Mouse (Mus musculus) kidney, postnatal 10 days (tissue): ENCODE data around the gene Fbxo21.

Source experiments
- DNase-seq: peaks from one replicate; pipeline ENCODE4 v3.0.0; 2021; ENCODE audit warnings: mixed read lengths

Fbxo21 gene

GRCm38 (mm10) chr5:117980921-117981320, 4.4 kb downstream of the Fbxo21 start:
- DNase-seq = no peak

- DNase-seq = no peak
Measured at GRCm38 (mm10) chr5:117981943-117982342, 5.4 kb downstream of the Fbxo21 start.

- no peak for DNase-seq
Measured at GRCm38 (mm10) chr5:117986327-117986726, 9.8 kb downstream of the Fbxo21 start.

GRCm38 (mm10) chr5:117987891-117988290, 11.4 kb downstream of the Fbxo21 start:
- no peak for DNase-seq

- DNase-seq = no peak
Measured at GRCm38 (mm10) chr5:117988367-117988766, 11.8 kb downstream of the Fbxo21 start.

GRCm38 (mm10) chr5:117989773-117990172, 13.2 kb downstream of the Fbxo21 start:
- DNase-seq = no peak

GRCm38 (mm10) chr5:117990957-117991356, 14.4 kb downstream of the Fbxo21 start:
- DNase-seq = no peak

- no peak for DNase-seq
Measured at GRCm38 (mm10) chr5:117993550-117993949, 17.0 kb downstream of the Fbxo21 start.

- DNase-seq = peak; percentile 48
Measured at GRCm38 (mm10) chr5:117995372-117995901, 18.9 kb downstream of the Fbxo21 start.

- DNase-seq = no peak
Measured at GRCm38 (mm10) chr5:117995911-117996310, 19.4 kb downstream of the Fbxo21 start.

GRCm38 (mm10) chr5:117996581-117996980, 20.1 kb downstream of the Fbxo21 start:
- no peak for DNase-seq

GRCm38 (mm10) chr5:117997434-117997970, 21.0 kb downstream of the Fbxo21 start:
- DNase-seq = peak; percentile 26

- no peak for DNase-seq
Measured at GRCm38 (mm10) chr5:117999061-117999460, 22.5 kb downstream of the Fbxo21 start.

- no peak for DNase-seq
Measured at GRCm38 (mm10) chr5:117999584-117999983, 23.1 kb downstream of the Fbxo21 start.

GRCm38 (mm10) chr5:118002059-118002458, 25.5 kb downstream of the Fbxo21 start:
- DNase-seq = peak; percentile 86

- DNase-seq = peak; percentile 82
Measured at GRCm38 (mm10) chr5:118004619-118005018, 28.1 kb downstream of the Fbxo21 start.

- no peak for DNase-seq
Measured at GRCm38 (mm10) chr5:118005728-118006127, 29.2 kb downstream of the Fbxo21 start.

GRCm38 (mm10) chr5:118008344-118008743, 31.8 kb downstream of the Fbxo21 start:
- no peak for DNase-seq

GRCm38 (mm10) chr5:118010872-118011271, 34.3 kb downstream of the Fbxo21 start:
- no peak for DNase-seq

- no peak for DNase-seq
Measured at GRCm38 (mm10) chr5:118011796-118012195, 35.3 kb downstream of the Fbxo21 start.

GRCm38 (mm10) chr5:118015028-118015427, 38.5 kb downstream of the Fbxo21 start:
- peak; percentile 84 for DNase-seq

GRCm38 (mm10) chr5:118015669-118016068, 39.1 kb downstream of the Fbxo21 start:
- DNase-seq = no peak

- no peak for DNase-seq
Measured at GRCm38 (mm10) chr5:118017527-118017926, 41.0 kb downstream of the Fbxo21 start.

GRCm38 (mm10) chr5:118019905-118020304, 43.4 kb downstream of the Fbxo21 start:
- DNase-seq = no peak

- no peak for DNase-seq
Measured at GRCm38 (mm10) chr5:118023053-118023452, 46.5 kb downstream of the Fbxo21 start.
